In the genomic region with DNA sequence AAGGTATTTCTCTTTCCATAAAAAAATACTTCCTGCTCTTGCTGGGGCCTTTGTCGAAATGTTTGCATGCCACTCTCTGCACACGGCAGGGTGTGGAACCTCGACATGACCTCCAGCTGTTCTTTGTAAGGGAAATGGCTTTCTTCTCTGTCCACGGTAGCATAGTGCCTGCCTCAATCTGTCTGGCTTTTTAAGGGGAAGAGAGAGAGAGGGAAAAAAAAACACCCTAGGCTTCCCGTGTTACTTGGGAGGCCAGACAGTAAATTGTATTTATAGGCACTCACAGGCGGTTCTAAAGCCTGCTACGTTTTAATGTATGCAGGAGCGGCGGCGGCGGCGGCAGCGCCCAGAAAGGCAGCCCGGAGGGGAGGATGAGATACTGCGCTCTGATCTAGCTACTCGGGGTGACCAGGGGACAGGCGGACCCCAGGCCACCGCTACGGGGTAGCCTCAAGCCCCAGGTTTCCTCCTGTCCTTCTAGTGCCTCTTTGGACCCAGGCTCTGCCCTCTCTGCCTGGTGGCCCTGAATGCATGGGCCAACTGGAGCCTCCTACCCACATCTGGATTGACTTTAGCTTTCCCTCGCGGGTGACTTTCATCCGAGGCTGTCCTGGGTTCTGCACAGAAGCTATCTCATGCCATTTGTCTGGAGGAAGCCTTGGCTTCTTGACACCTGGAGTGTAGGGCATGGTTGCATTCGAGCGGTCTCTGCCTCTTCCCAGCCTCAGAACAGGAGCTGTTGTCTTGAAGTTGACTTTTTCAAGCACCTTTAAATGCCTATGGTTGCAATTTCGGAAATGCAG, we compare ENCODE assay signal across 8 mouse cellular contexts. TPM values are rescaled to one million over a fixed set of nuclear protein-coding genes. Genes with fewer than 3 reads are reported as not detected.
DNase-seq lines count a peak whose midpoint lies in the region; ATAC-seq and TF ChIP-seq lines count a peak whose summit lies in the region.

No protein-coding gene starts in this region.

- H3K27ac ChIP-seq in lung, embryonic 14.5 days (ENCODE audit: low read depth), result no peak overlapping the region
- H3K27ac ChIP-seq in forebrain, postnatal 0 days (ENCODE audit: low read depth, low read length), result peak overlapping the region; percentile 76
- no peak overlapping the region for H3K27ac ChIP-seq in liver, embryonic 16.5 days (ENCODE audit: low read length)
- H3K27ac ChIP-seq in stomach, embryonic 15.5 days, result 0 out of 2 replicates have a peak overlapping the region, but pooled peaks have one; percentile 13

- no peak overlapping the region for H3K4me3 ChIP-seq in lung, embryonic 14.5 days (ENCODE audit: low read depth, low read length)
- no peak overlapping the region for H3K4me3 ChIP-seq in lung, adult 2 months (replicated peaks; ENCODE audit: extremely low read depth, low read depth, low read length)
- peak overlapping the region; percentile 18 for H3K4me3 ChIP-seq in forebrain, postnatal 0 days (ENCODE audit: low read depth, low read length)
- no peak overlapping the region for H3K4me3 ChIP-seq in liver, embryonic 16.5 days (ENCODE audit: low read depth, low read length)
- H3K4me3 ChIP-seq in stomach, embryonic 15.5 days (replicated peaks), result no peak overlapping the region; the same call in 1 of the 2 replicates

- H3K4me2 ChIP-seq in lung, embryonic 14.5 days, result peak overlapping the region; percentile 16; the same call in 1 of the 2 replicates
- H3K4me2 ChIP-seq in forebrain, postnatal 0 days (ENCODE audit: low read depth), result peak overlapping the region; percentile 48
- H3K4me2 ChIP-seq in liver, embryonic 16.5 days (ENCODE audit: low read depth, low read length), result 0 out of 2 replicates have a peak overlapping the region, but pooled peaks have one; percentile 5
- peak overlapping the region; percentile 40 for H3K4me2 ChIP-seq in stomach, embryonic 15.5 days

- H3K4me1 ChIP-seq in lung, embryonic 14.5 days (ENCODE audit: insufficient read depth), result 0 out of 2 replicates have a peak, but pooled peaks cover 6% of the 10 kb centered on the region
- H3K4me1 ChIP-seq in lung, adult 2 months (ENCODE audit: control insufficient read depth, insufficient read depth, low read length), result no peaks in the 10 kb centered on the region
- H3K4me1 ChIP-seq in forebrain, postnatal 0 days (ENCODE audit: insufficient read depth), result peaks cover 25% of the 10 kb centered on the region
- no peaks in the 10 kb centered on the region; the same call in none of the 2 replicates for H3K4me1 ChIP-seq in liver, embryonic 16.5 days (ENCODE audit: control insufficient read depth, low read depth, low read length)
- peaks cover 18% of the 10 kb centered on the region; the same call in 1 of the 2 replicates for H3K4me1 ChIP-seq in stomach, embryonic 15.5 days

- 0 out of 2 replicates have a peak, but pooled peaks cover 2% of the 10 kb centered on the region for H3K27me3 ChIP-seq in lung, embryonic 14.5 days (ENCODE audit: insufficient read depth, low read length)
- H3K27me3 ChIP-seq in forebrain, postnatal 0 days (ENCODE audit: insufficient read depth, low read length), result no peaks in the 10 kb centered on the region
- H3K27me3 ChIP-seq in liver, embryonic 16.5 days (ENCODE audit: control insufficient read depth, insufficient read depth, low read depth, low read length), result no peaks in the 10 kb centered on the region
- no peaks in the 10 kb centered on the region for H3K27me3 ChIP-seq in stomach, embryonic 15.5 days (replicated peaks)

- DNase-seq in lung, embryonic 14.5 days, result peak; percentile 57
- no peak for DNase-seq in lung, adult 2 months
- peak; percentile 71 for DNase-seq in forebrain, postnatal 0 days
- DNase-seq in layer of hippocampus, adult 18-20 months (ENCODE audit: low spot score in 2 of 2), result no peak
- no peak for DNase-seq in spleen, postnatal 36 days (ENCODE audit: low spot score in 2 of 2)
- no peak for DNase-seq in heart, adult 18-20 months

- H3K9ac ChIP-seq in lung, embryonic 14.5 days, result no peak overlapping the region
- peak overlapping the region; percentile 49 for H3K9ac ChIP-seq in forebrain, postnatal 0 days
- no peak overlapping the region for H3K9ac ChIP-seq in liver, embryonic 16.5 days (ENCODE audit: low read depth, low read length)
- no peak overlapping the region for H3K9ac ChIP-seq in stomach, embryonic 15.5 days

- 14% methylated on average over 25 of the region's 25 CpGs for WGBS in lung, embryonic 14.5 days
- WGBS in lung, adult 2 months, result 50% methylated on average over 25 of the region's 25 CpGs
- 12% methylated on average over 25 of the region's 25 CpGs for WGBS in forebrain, postnatal 0 days
- WGBS in liver, embryonic 16.5 days (ENCODE audit: insufficient replicate concordance), result 69% methylated on average over 25 of the region's 25 CpGs
- WGBS in stomach, embryonic 15.5 days, result 20% methylated on average over 25 of the region's 25 CpGs

- ATAC-seq in lung, embryonic 14.5 days (ENCODE audit: insufficient read depth), result peak; percentile 37; the same call in 1 of the 2 replicates
- ATAC-seq in forebrain, postnatal 0 days, result peak; percentile 44
- ATAC-seq in liver, embryonic 16.5 days (ENCODE audit: low read depth), result no peak
- peak; percentile 63; the same call in 1 of the 2 replicates for ATAC-seq in stomach, embryonic 15.5 days (ENCODE audit: insufficient read depth, low FRiP score, low read depth)

- TF ChIP-seq POLR2A in lung, adult 2 months (IDR thresholded peaks at IDR 0.05; ENCODE audit: borderline replicate concordance, extremely low read depth, low read depth, low read length), result no peak

- H3K36me3 ChIP-seq in lung, embryonic 14.5 days (ENCODE audit: insufficient read depth), result no peaks in the 10 kb centered on the region
- no peaks in the 10 kb centered on the region; the same call in 1 of the 2 replicates for H3K36me3 ChIP-seq in forebrain, postnatal 0 days (ENCODE audit: insufficient read depth)
- H3K36me3 ChIP-seq in liver, embryonic 16.5 days (ENCODE audit: control insufficient read depth, insufficient read depth), result peaks cover 46% of the 10 kb centered on the region
- H3K36me3 ChIP-seq in stomach, embryonic 15.5 days, result 0 out of 2 replicates have a peak, but pooled peaks cover 11% of the 10 kb centered on the region

- TF ChIP-seq CTCF in lung, embryonic 14.5 days (IDR thresholded peaks at IDR 0.05; ENCODE audit: low read depth), result no peak
- TF ChIP-seq CTCF in lung, adult 2 months (IDR thresholded peaks at IDR 0.05; ENCODE audit: insufficient read depth, low read length), result no peak
- TF ChIP-seq CTCF in forebrain, postnatal 0 days (IDR thresholded peaks at IDR 0.05; ENCODE audit: low read depth), result no peak

- no peaks in the 10 kb centered on the region for H3K9me3 ChIP-seq in lung, embryonic 14.5 days (ENCODE audit: low read depth, low read length)
- no peaks in the 10 kb centered on the region for H3K9me3 ChIP-seq in forebrain, postnatal 0 days (ENCODE audit: low read length)
- no peaks in the 10 kb centered on the region; the same call in 1 of the 2 replicates for H3K9me3 ChIP-seq in liver, embryonic 16.5 days (replicated peaks; ENCODE audit: control insufficient read depth, low read length)
- H3K9me3 ChIP-seq in stomach, embryonic 15.5 days, result no peaks in the 10 kb centered on the region

RNA-seq across cellular contexts. Expression of a gene that starts 49.5 kb away (rescaled TPM):
- 0.58 and 1.1 TPM in 2 replicates for polyA plus RNA-seq in lung, embryonic 14.5 days (2014; fragmentation: Nextera tagmentation; extraction: Ambion mirVana)
- 1.6 TPM in 2 replicates for polyA plus RNA-seq in lung, adult 2 months (2012; rRNA removed)
- 2.8 and 3.3 TPM in 2 replicates for total RNA-seq in forebrain, postnatal 0 days (2014; rRNA removed)
- polyA plus RNA-seq in forebrain, postnatal 0 days (2015; fragmentation: Nextera tagmentation; extraction: Ambion mirVana), result 5.8 and 7.1 TPM in 2 replicates
- polyA plus RNA-seq in liver, embryonic 16.5 days (2015; fragmentation: Nextera tagmentation; extraction: Ambion mirVana), result not detected in 2 replicates
- 0.55 TPM in 1 of 2 replicates, not detected in the other for polyA plus RNA-seq in stomach, embryonic 15.5 days (2015; fragmentation: Nextera tagmentation; extraction: Ambion mirVana)
- 1 to 10 TPM; 3.2 to 3.5 TPM for total RNA-seq in layer of hippocampus, adult 18-20 months (2021)
- total RNA-seq in heart, adult 18-20 months (2021), result not detected

Comparison
In these comparisons a context has a peak if more than half of its experiments do, and no peak if none do; other contexts are left out.
1. DNase-seq: peak in lung, embryonic 14.5 days (single experiment) and forebrain, postnatal 0 days (single experiment); none in lung, adult 2 months (single experiment), layer of hippocampus, adult 18-20 months (0 of 2), spleen, postnatal 36 days (0 of 2) and heart, adult 18-20 months (0 of 2).
2. H3K27ac ChIP-seq: peak in forebrain, postnatal 0 days (single experiment) and stomach, embryonic 15.5 days (single experiment); none in lung, embryonic 14.5 days (single experiment) and liver, embryonic 16.5 days (single experiment).
3. Peak in every context shown above with its lines, with median percentiles within 50 percentile points of each other: H3K4me2 ChIP-seq.